Mouse (Mus musculus) heart, postnatal 25 days (tissue): Measurements from ENCODE around the gene Ankrd9. TPM values are rescaled to one million over a fixed set of nuclear protein-coding genes. Genes with fewer than 3 reads are reported as not detected.

ENCODE experiments used
- DNase-seq: peaks from one replicate; pipeline ENCODE4 v3.0.0; 2022; ENCODE audit warnings: low spot score
- intact Hi-C: fragments of 180-260 bp; cut with DNase I; formaldehyde crosslinking; loops from one replicate; pipeline ENCODE4 v1.15.1; 2025
- total RNA-seq, 2 experiments: library from RNA; stranded (reverse); gene quantifications; 2 replicates each; pipeline ENCODE4 v1.2.3; 2021

The Ankrd9 gene
- total RNA-seq, 2 experiments from 2014 or later = 66.8 to 71.8 TPM

- intact Hi-C loops = loop anchor here (1.0 to 5.0 kb wide), 2 partner anchors 55 to 144 kb away; no protein-coding TSS in a partner anchor
- peak; percentile 42 for DNase-seq
Observed at GRCm38 (mm10) chr12:110991361-110992127, 12.7 kb upstream of the Ankrd9 start.

DNA sequence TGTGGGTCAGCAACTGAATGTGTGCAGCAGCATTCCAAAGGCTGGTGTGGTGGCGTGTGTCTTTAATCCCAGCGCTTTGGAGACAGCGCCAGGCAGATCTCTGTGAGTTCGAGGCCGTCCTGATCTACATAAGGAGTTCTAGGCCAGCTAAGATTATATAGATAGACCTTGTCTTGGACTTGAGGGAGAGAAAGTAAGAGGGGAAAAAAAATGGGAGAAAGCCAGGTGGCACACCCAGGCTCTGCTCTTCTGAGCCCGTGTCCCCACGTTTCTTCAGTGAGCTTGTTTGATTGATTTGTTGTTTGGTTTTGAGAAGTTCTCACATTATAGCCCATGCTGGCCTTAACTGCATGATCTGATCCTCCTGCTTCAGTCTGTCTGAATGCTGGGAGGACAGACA lies 11.7 kb upstream of the Ankrd9 start:
- intact Hi-C loops = loop anchor here (5.0 kb wide), 1 partner anchor 143 kb away; no protein-coding TSS in a partner anchor
- no peak for DNase-seq

GRCm38 (mm10) chr12:110989409-110989808 lies 10.6 kb upstream of the Ankrd9 start:
- no peak for DNase-seq
- intact Hi-C loops = no loop called here

DNA sequence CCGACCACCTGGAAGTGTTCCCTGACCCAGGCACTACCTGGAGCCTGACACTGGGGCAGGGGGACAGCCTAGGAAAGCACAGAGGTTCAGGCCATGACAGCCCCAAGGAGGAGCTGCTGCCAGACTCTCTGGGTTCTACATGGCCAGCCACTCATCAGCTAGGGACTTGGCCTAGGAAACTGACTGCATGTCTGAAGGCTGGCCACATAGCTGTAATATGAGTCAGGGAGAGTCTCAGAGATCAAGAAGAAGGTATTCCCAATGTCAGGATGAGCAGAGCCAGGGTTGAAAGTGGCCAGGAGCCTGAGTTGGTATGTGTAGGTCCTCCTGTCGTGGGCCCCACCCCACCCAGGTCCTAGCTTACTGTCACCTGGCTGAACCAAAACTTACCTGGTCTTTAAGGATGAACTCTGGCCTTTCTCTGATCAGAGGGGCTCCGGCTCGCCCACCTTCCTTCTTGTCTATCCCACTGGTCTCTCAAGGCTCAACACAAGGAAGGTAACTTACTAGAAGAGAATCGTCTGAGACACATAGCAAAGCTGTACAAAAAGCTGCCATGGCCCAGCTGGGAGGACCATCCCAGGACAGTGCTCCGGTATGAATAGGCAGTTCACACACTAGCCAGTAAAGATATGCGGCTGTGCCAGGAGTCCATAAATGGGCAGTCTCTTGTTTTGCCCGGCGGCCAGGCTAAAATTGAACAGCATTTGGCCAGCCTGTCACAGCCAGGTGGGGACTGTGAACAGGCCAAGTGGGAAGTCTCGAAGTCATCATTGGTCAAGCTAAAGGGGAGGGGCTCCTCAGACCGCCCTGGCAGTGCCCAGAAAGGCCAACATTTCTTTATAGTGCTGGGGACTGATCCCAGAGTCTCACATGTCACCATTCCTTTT lies 7.9 kb upstream of the Ankrd9 start:
- no peak for DNase-seq
- intact Hi-C loops = no loop called here

- DNase-seq = no peak
- intact Hi-C loops = no loop called here
Observed at GRCm38 (mm10) chr12:110985141-110985540, 6.3 kb upstream of the Ankrd9 start.

DNA sequence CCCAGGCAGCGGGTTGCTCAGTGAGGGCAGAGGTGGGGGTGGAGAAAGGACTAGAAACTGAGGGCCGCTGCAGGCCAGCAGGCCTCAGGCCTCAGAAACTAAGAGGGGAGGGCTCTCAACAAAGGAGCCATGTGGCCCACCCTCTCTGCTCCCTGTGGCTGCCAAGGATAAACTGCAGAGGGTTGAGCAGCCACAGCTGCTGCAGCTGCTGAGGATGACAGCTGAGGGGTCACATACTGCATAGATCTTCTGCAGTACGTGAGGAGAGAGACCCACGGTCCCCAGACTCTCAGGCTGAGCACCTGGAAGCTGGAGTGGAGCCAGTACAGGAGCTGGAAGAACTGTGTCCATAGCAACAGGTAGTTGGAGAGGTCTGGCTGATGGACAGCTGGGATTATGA lies 5.8 kb upstream of the Ankrd9 start:
- intact Hi-C loops = no loop called here
- no peak for DNase-seq

- intact Hi-C loops = no loop called here
Observed at GRCm38 (mm10) chr12:110983714-110984113, 4.9 kb upstream of the Ankrd9 start.

GRCm38 (mm10) chr12:110983083-110983482 lies 4.2 kb upstream of the Ankrd9 start:
- intact Hi-C loops = no loop called here
- no peak for DNase-seq

More at GRCm38 (mm10) chr12:110983714-110984113, 4.9 kb upstream of the Ankrd9 start:
- no peak for DNase-seq

- DNase-seq = no peak
- intact Hi-C loops = no loop called here
Observed at GRCm38 (mm10) chr12:110981736-110982135, 2.9 kb upstream of the Ankrd9 start.

DNA sequence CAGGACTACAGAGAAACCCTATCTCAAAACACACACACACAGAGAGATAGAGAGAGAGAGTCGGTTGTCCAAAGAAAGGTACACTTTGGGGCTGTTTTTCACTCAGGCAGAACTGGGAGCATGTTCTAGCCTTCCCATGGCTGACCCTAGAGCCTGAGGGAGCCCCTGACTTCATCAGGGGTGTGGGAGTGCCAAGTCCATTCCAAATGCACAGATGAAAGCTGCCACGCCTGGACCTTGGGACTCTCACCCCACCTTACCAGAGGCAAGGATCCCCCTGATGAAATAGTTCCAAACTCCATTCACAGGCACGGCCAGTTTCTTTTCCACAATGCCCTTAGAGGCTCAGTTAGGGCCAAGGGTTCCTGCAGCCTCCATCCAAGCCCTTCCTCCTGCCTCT lies 968 bp upstream of the Ankrd9 start:
- no peak for DNase-seq
- intact Hi-C loops = no loop called here

- intact Hi-C loops = no loop called here
- DNase-seq = no peak
Observed at GRCm38 (mm10) chr12:110977896-110978606, 789 bp downstream of the Ankrd9 start.

DNA sequence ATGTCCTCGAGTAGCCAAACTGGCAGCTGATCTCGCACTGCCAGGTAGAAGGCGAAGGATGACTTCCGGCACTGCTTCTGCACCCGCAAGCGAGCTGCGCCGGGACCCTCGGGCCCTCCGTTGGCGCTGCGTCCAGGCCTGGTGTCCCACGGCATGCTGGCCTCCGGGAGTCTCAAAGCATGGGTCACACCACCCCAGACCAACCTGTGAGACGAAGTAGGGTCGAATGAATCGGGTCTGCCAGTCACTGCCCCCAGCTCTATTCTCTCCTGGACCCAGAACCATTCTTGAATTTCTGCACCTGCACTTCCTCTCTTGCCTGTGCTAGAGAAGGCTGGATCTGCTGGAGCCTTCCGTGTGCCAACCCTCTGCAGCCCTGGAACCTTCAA lies 1.5 kb downstream of the Ankrd9 start:
- DNase-seq = no peak
- intact Hi-C loops = no loop called here

- intact Hi-C loops = no loop called here
- DNase-seq = no peak
Observed at GRCm38 (mm10) chr12:110976589-110977344, 2.1 kb downstream of the Ankrd9 start.

- DNase-seq = no peak
- intact Hi-C loops = no loop called here
Observed at GRCm38 (mm10) chr12:110975838-110976468, 2.9 kb downstream of the Ankrd9 start.

GRCm38 (mm10) chr12:110975385-110975784 lies 3.5 kb downstream of the Ankrd9 start:
- intact Hi-C loops = no loop called here
- no peak for DNase-seq

DNA sequence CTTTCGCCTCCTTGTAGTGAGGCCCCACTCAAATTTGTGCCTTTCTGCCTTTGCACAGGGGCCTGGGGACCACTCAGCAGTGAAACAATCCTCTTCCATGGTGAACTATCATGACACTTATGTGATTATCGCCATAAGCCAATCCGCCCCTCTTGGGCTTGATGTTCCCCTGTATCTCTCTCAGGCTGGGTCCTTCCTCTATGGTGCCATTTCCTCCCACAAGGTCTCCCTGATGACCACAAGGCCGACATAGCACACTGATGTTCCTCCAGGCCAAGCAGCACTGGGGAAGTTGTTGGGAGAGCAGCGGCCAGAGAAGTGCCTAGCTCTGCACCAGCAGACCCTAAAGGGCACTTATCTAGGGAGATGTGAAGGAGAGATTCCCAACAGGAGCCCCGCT lies 4.1 kb downstream of the Ankrd9 start:
- intact Hi-C loops = no loop called here
- DNase-seq = no peak

- intact Hi-C loops = no loop called here
- no peak for DNase-seq
Observed at GRCm38 (mm10) chr12:110974295-110974694, 4.5 kb downstream of the Ankrd9 start.

GRCm38 (mm10) chr12:110973829-110974228 lies 5.0 kb downstream of the Ankrd9 start:
- intact Hi-C loops = no loop called here
- no peak for DNase-seq

- intact Hi-C loops = loop anchor here (2.0 kb wide), 1 partner anchor 19 kb away; no protein-coding TSS in a partner anchor
- DNase-seq = no peak
Observed at GRCm38 (mm10) chr12:110971972-110972371, 6.9 kb downstream of the Ankrd9 start.
